Mouse (Mus musculus) olfactory bulb, adult 2 months (tissue): ENCODE measurements at regions not wholly inside any gene's neighbourhood (a gene's known extent, or its start where the extent isn't known, plus 50 kb on each side); places are given as distances from the start of the nearest gene placed in this dataset.

Experiments used
- CTCF ChIP-seq: fragments of 200-500 bp; IDR thresholded peaks from 2 replicates; pipeline ENCODE4 v1.5.1; 2012; ENCODE audit warnings: low read depth, mild to moderate bottlenecking, low read length, moderate library complexity; ENCODE audit not compliant: insufficient read depth
- POLR2A ChIP-seq: fragments of 200-500 bp; IDR thresholded peaks from 2 replicates; pipeline ENCODE4 v1.6.1; 2012; ENCODE audit warnings: mild to moderate bottlenecking, low read depth, low read length, moderate library complexity; ENCODE audit not compliant: insufficient read depth

DNA sequence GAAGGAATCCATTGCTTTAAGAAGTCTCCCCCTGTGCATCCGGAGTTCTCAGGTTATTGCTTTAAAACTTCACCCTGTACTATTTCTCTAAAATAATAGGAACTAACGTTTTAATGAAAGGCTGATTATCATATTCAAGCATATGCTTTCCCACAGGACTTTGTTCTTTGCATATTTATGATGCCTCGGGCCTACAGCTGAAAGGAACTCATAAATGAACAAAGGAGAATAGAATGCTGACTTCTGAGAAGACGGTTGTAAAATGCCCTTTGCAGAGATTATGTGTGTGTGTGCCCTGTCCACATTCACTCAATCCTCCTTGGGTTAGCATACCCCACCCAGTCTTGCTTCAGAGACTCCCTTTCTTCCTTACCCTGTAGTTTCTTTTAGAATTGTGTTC, 294.2 kb downstream of the Nedd1 start:
- no peak for TF ChIP-seq CTCF
- no peak for TF ChIP-seq POLR2A
